Mouse (Mus musculus): ENCODE results near the gene Klk1b27. TPM values are rescaled to one million over a fixed set of nuclear protein-coding genes. Genes with fewer than 3 reads are reported as not detected.

The Klk1b27 gene
- polyA plus RNA-seq, 1 experiment from 2014 or later, result not detected

Other genes starting within 250 kb of the Klk1b27 start
- not detected in 2 replicates for gene Klk7, start 241.0 kb upstream of the Klk1b27 start, polyA plus RNA-seq (2015; fragmentation: Nextera tagmentation; extraction: Ambion mirVana)
- gene Klk6, start 227.8 kb upstream of the Klk1b27 start, polyA plus RNA-seq (2015; fragmentation: Nextera tagmentation; extraction: Ambion mirVana), result not detected in 2 replicates
- gene Klk5, start 210.3 kb upstream of the Klk1b27 start, polyA plus RNA-seq (2015; fragmentation: Nextera tagmentation; extraction: Ambion mirVana), result not detected in 2 replicates
- 0.33 and 0.46 TPM in 2 replicates for gene Klk4, start 171.1 kb upstream of the Klk1b27 start, polyA plus RNA-seq (2015; fragmentation: Nextera tagmentation; extraction: Ambion mirVana)
- gene Klk15, start 118.5 kb upstream of the Klk1b27 start, polyA plus RNA-seq (2015; fragmentation: Nextera tagmentation; extraction: Ambion mirVana), result not detected in 2 replicates
- gene Klk1b8, start 101.6 kb upstream of the Klk1b27 start, polyA plus RNA-seq (2015; fragmentation: Nextera tagmentation; extraction: Ambion mirVana), result not detected in 2 replicates
- gene Klk1b1, start 85.5 kb upstream of the Klk1b27 start, polyA plus RNA-seq (2015; fragmentation: Nextera tagmentation; extraction: Ambion mirVana), result not detected in 2 replicates
- gene Klk1b9, start 76.2 kb upstream of the Klk1b27 start, polyA plus RNA-seq (2015; fragmentation: Nextera tagmentation; extraction: Ambion mirVana), result not detected in 2 replicates
- not detected in 2 replicates for gene Klk1b11, start 56.4 kb upstream of the Klk1b27 start, polyA plus RNA-seq (2015; fragmentation: Nextera tagmentation; extraction: Ambion mirVana)
- gene Klk1b26, start 40.1 kb upstream of the Klk1b27 start, polyA plus RNA-seq (2015; fragmentation: Nextera tagmentation; extraction: Ambion mirVana), result not detected in 2 replicates
- gene Klk1b21, start 50.0 kb downstream of the Klk1b27 start, polyA plus RNA-seq (2015; fragmentation: Nextera tagmentation; extraction: Ambion mirVana), result not detected in 2 replicates
- not detected in 2 replicates for gene Klk1b22, start 60.4 kb downstream of the Klk1b27 start, polyA plus RNA-seq (2015; fragmentation: Nextera tagmentation; extraction: Ambion mirVana)
- not detected in 2 replicates for gene Klk1b16, start 84.5 kb downstream of the Klk1b27 start, polyA plus RNA-seq (2015; fragmentation: Nextera tagmentation; extraction: Ambion mirVana)
- gene Klk1b24, start 135.9 kb downstream of the Klk1b27 start, polyA plus RNA-seq (2015; fragmentation: Nextera tagmentation; extraction: Ambion mirVana), result not detected in 2 replicates
- not detected in 2 replicates for gene Klk1b3, start 145.9 kb downstream of the Klk1b27 start, polyA plus RNA-seq (2015; fragmentation: Nextera tagmentation; extraction: Ambion mirVana)
- not detected in 2 replicates for gene Klk1b4, start 155.1 kb downstream of the Klk1b27 start, polyA plus RNA-seq (2015; fragmentation: Nextera tagmentation; extraction: Ambion mirVana)
- gene Klk1b5, start 163.7 kb downstream of the Klk1b27 start, polyA plus RNA-seq (2015; fragmentation: Nextera tagmentation; extraction: Ambion mirVana), result not detected in 2 replicates
- not detected in 2 replicates for gene Klk1, start 173.1 kb downstream of the Klk1b27 start, polyA plus RNA-seq (2015; fragmentation: Nextera tagmentation; extraction: Ambion mirVana)
- gene Gm36864, start 183.9 kb downstream of the Klk1b27 start, polyA plus RNA-seq (2015; fragmentation: Nextera tagmentation; extraction: Ambion mirVana), result not detected in 2 replicates
- gene 1700028J19Rik, start 194.4 kb downstream of the Klk1b27 start, polyA plus RNA-seq (2015; fragmentation: Nextera tagmentation; extraction: Ambion mirVana), result 1.1 and 1.4 TPM in 2 replicates
- gene 2410002F23Rik, start 194.4 kb downstream of the Klk1b27 start, polyA plus RNA-seq (2015; fragmentation: Nextera tagmentation; extraction: Ambion mirVana), result 240 and 264 TPM in 2 replicates
- not detected in 2 replicates for gene Acp4, start 205.1 kb downstream of the Klk1b27 start, polyA plus RNA-seq (2015; fragmentation: Nextera tagmentation; extraction: Ambion mirVana)
- not detected in 2 replicates for gene Gm15517, start 209.2 kb downstream of the Klk1b27 start, polyA plus RNA-seq (2015; fragmentation: Nextera tagmentation; extraction: Ambion mirVana)